Mouse (Mus musculus) liver, postnatal 0 days (tissue): ENCODE measurements around the gene Ptpn7.

Experiments used
- CTCF ChIP-seq: sonication (generic); IDR thresholded peaks from 2 replicates; pipeline ENCODE4 v1.5.1; 2016; ENCODE audit warnings: antibody characterized with exemption, low read depth
- EP300 ChIP-seq: IDR thresholded peaks from 2 replicates; pipeline ENCODE4 v1.6.1; 2016; ENCODE audit warnings: antibody characterized with exemption, low read depth, mild to moderate bottlenecking

- TF ChIP-seq CTCF (no peak), EP300 (no peak)
These were observed 11.4 kb downstream of the Ptpn7 start for GRCm38 (mm10) chr1:135143940-135144339.
